Mouse (Mus musculus) forebrain, embryonic 13.5 days (tissue): ENCODE measurements at regions not wholly inside any gene's neighbourhood (a gene's known extent, or its start where the extent isn't known, plus 50 kb on each side); places are given as distances from the start of the nearest gene placed in this dataset.

Experiments
- ATAC-seq: fragments of 200-750 bp; cut with Nextera tagmentation; 2 replicates; pipeline ENCODE4 v1.8.0; 2017
- H3K27ac ChIP-seq: fragments of 300-500 bp; sonication (generic); 2 replicates; pipeline ENCODE4 v1.5.1; 2015; ENCODE audit warnings: inconsistent platforms, mild to moderate bottlenecking, moderate library complexity
- H3K27me3 ChIP-seq: fragments of 300-500 bp; sonication (generic); 2 replicates; pipeline ENCODE4 v1.6.1; 2015; ENCODE audit warnings: mild to moderate bottlenecking, inconsistent platforms
- H3K36me3 ChIP-seq: fragments of 300-500 bp; sonication (generic); 2 replicates; pipeline ENCODE4 v1.6.1; 2015; ENCODE audit warnings: mild to moderate bottlenecking, inconsistent platforms; ENCODE audit not compliant: poor library complexity, severe bottlenecking
- H3K4me1 ChIP-seq: fragments of 300-500 bp; sonication (generic); 2 replicates; pipeline ENCODE4 v1.6.1; 2015; ENCODE audit warnings: inconsistent platforms
- H3K4me2 ChIP-seq: fragments of 300-500 bp; sonication (generic); 2 replicates; pipeline ENCODE4 v1.6.1; 2015; ENCODE audit warnings: inconsistent platforms, mild to moderate bottlenecking, moderate library complexity
- H3K4me3 ChIP-seq: fragments of 300-500 bp; sonication (generic); 2 replicates; pipeline ENCODE4 v1.5.1; 2015; ENCODE audit warnings: mild to moderate bottlenecking, inconsistent platforms
- H3K9ac ChIP-seq: fragments of 300-500 bp; sonication (generic); 2 replicates; pipeline ENCODE4 v1.6.1; 2015; ENCODE audit warnings: mild to moderate bottlenecking, inconsistent platforms
- H3K9me3 ChIP-seq: fragments of 300-500 bp; sonication (generic); replicated peaks from 2 replicates; pipeline ENCODE4 v1.6.1; 2016; ENCODE audit warnings: inconsistent platforms
- WGBS: fragments of 180-500 bp; shearing (Covaris S2); methylation state at CpG from one replicate; pipeline ENCODE4 v1.1.7; 2015; 5-methylcytosine and 5-hydroxymethylcytosine counted together

- Histone ChIP-seq H3K36me3 (no peaks in the 10 kb centered on the region), H3K4me2 (no peak overlapping the region), H3K27ac (no peak overlapping the region), H3K9ac (no peak overlapping the region), H3K27me3 (no peaks in the 10 kb centered on the region), H3K4me3 (no peak overlapping the region), H3K4me1 (peaks cover 5% of the 10 kb centered on the region; the same call in 1 of the 2 replicates), H3K9me3 (no peaks in the 10 kb centered on the region)
- ATAC-seq = no peak
- 53% methylated on average over 5 of the region's 5 CpGs for WGBS
Measured at GRCm38 (mm10) chr4:124542696-124543095, 67.9 kb downstream of the 3100002H09Rik start.

- Histone ChIP-seq H3K4me2 (no peak overlapping the region), H3K4me1 (peaks cover 5% of the 10 kb centered on the region; the same call in 1 of the 2 replicates), H3K36me3 (no peaks in the 10 kb centered on the region), H3K9ac (no peak overlapping the region), H3K27me3 (no peaks in the 10 kb centered on the region), H3K9me3 (no peaks in the 10 kb centered on the region), H3K4me3 (no peak overlapping the region), H3K27ac (no peak overlapping the region)
- ATAC-seq = no peak
- WGBS = 88% methylated on average over 5 of the region's 5 CpGs
Measured at GRCm38 (mm10) chr4:124538471-124538870, 72.1 kb downstream of the 3100002H09Rik start.

- H3K9me3 ChIP-seq = no peaks in the 10 kb centered on the region
- H3K4me1 ChIP-seq = peaks cover 4% of the 10 kb centered on the region; the same call in 1 of the 2 replicates
- H3K9ac ChIP-seq = no peak overlapping the region
- H3K27ac ChIP-seq = no peak overlapping the region
- H3K4me3 ChIP-seq = no peak overlapping the region
- no peak overlapping the region for H3K4me2 ChIP-seq
- 57% methylated on average over 5 of the region's 5 CpGs for WGBS
- no peaks in the 10 kb centered on the region for H3K27me3 ChIP-seq
- H3K36me3 ChIP-seq = no peaks in the 10 kb centered on the region
- no peak for ATAC-seq
Measured at GRCm38 (mm10) chr4:124537681-124538080, 72.9 kb downstream of the 3100002H09Rik start.

GRCm38 (mm10) chr4:124533614-124534013 lies 77.0 kb downstream of the 3100002H09Rik start:
- Histone ChIP-seq H3K27me3 (0 out of 2 replicates have a peak, but pooled peaks cover 1% of the 10 kb centered on the region), H3K4me3 (no peak overlapping the region), H3K27ac (no peak overlapping the region), H3K36me3 (no peaks in the 10 kb centered on the region), H3K9ac (no peak overlapping the region), H3K4me2 (no peak overlapping the region), H3K9me3 (no peaks in the 10 kb centered on the region), H3K4me1 (peaks cover 4% of the 10 kb centered on the region; the same call in 1 of the 2 replicates)
- ATAC-seq = no peak
- 78% methylated on average over 6 of the region's 6 CpGs for WGBS

- Histone ChIP-seq H3K4me2 (no peak overlapping the region), H3K9me3 (no peaks in the 10 kb centered on the region), H3K27ac (no peak overlapping the region), H3K4me3 (no peak overlapping the region), H3K36me3 (no peaks in the 10 kb centered on the region), H3K4me1 (peaks cover 15% of the 10 kb centered on the region), H3K9ac (no peak overlapping the region), H3K27me3 (peaks cover 12% of the 10 kb centered on the region)
- 81% methylated on average over 9 of the region's 9 CpGs for WGBS
- no peak for ATAC-seq
Measured at GRCm38 (mm10) chr4:124530596-124530995, 80.0 kb downstream of the 3100002H09Rik start.

- peaks cover 23% of the 10 kb centered on the region for H3K27me3 ChIP-seq
- 21% methylated on average over 10 of the region's 10 CpGs for WGBS
- no peaks in the 10 kb centered on the region for H3K36me3 ChIP-seq
- H3K4me3 ChIP-seq = no peak overlapping the region
- no peaks in the 10 kb centered on the region for H3K9me3 ChIP-seq
- H3K4me2 ChIP-seq = no peak overlapping the region
- ATAC-seq = no peak
- no peak overlapping the region for H3K27ac ChIP-seq
- H3K4me1 ChIP-seq = peaks cover 15% of the 10 kb centered on the region
- H3K9ac ChIP-seq = peak overlapping the region; percentile 32; the same call in 1 of the 2 replicates
Measured at GRCm38 (mm10) chr4:124526822-124527221, 83.8 kb downstream of the 3100002H09Rik start.

- Histone ChIP-seq H3K36me3 (no peaks in the 10 kb centered on the region), H3K9ac (no peak overlapping the region), H3K27me3 (peaks cover 26% of the 10 kb centered on the region), H3K4me2 (no peak overlapping the region), H3K4me1 (peaks cover 15% of the 10 kb centered on the region), H3K4me3 (no peak overlapping the region), H3K9me3 (no peaks in the 10 kb centered on the region), H3K27ac (no peak overlapping the region)
- ATAC-seq = no peak
- WGBS = 51% methylated on average over 9 of the region's 9 CpGs
Measured at GRCm38 (mm10) chr4:124526362-124526761, 84.2 kb downstream of the 3100002H09Rik start.

GRCm38 (mm10) chr4:124520309-124520708 lies 90.3 kb downstream of the 3100002H09Rik start:
- no peak overlapping the region for H3K4me2 ChIP-seq
- peaks cover 12% of the 10 kb centered on the region; the same call in 1 of the 2 replicates for H3K27me3 ChIP-seq
- H3K9me3 ChIP-seq = no peaks in the 10 kb centered on the region
- no peak overlapping the region for H3K27ac ChIP-seq
- no peak for ATAC-seq
- no peaks in the 10 kb centered on the region for H3K36me3 ChIP-seq
- no peak overlapping the region for H3K4me3 ChIP-seq
- no peak overlapping the region for H3K9ac ChIP-seq
- 68% methylated on average over 9 of the region's 9 CpGs for WGBS
- H3K4me1 ChIP-seq = peaks cover 6% of the 10 kb centered on the region; the same call in 1 of the 2 replicates

- ATAC-seq = no peak; the same call in 1 of the 2 replicates
- Histone ChIP-seq H3K27ac (no peak overlapping the region), H3K4me2 (no peak overlapping the region), H3K4me3 (no peak overlapping the region), H3K9me3 (no peaks in the 10 kb centered on the region), H3K4me1 (peaks cover 5% of the 10 kb centered on the region), H3K36me3 (no peaks in the 10 kb centered on the region), H3K9ac (no peak overlapping the region), H3K27me3 (no peaks in the 10 kb centered on the region; the same call in 1 of the 2 replicates)
- 60% methylated on average over 16 of the region's 16 CpGs for WGBS
Measured at GRCm38 (mm10) chr4:124511761-124512160, 98.8 kb downstream of the 3100002H09Rik start.

GRCm38 (mm10) chr4:124510816-124511215 lies 99.8 kb downstream of the 3100002H09Rik start:
- H3K27ac ChIP-seq = no peak overlapping the region
- no peak overlapping the region for H3K4me3 ChIP-seq
- 95% methylated on average over 3 of the region's 3 CpGs for whole genome bisulfite sequencing
- H3K27me3 ChIP-seq = peaks cover 3% of the 10 kb centered on the region; the same call in 1 of the 2 replicates
- H3K36me3 ChIP-seq = no peaks in the 10 kb centered on the region
- no peak overlapping the region for H3K9ac ChIP-seq
- H3K4me2 ChIP-seq = no peak overlapping the region
- no peak for ATAC-seq
- no peaks in the 10 kb centered on the region for H3K9me3 ChIP-seq
- H3K4me1 ChIP-seq = peaks cover 14% of the 10 kb centered on the region

GRCm38 (mm10) chr4:124509695-124510094 lies 100.9 kb downstream of the 3100002H09Rik start:
- ATAC-seq = no peak
- H3K4me1 ChIP-seq = peaks cover 16% of the 10 kb centered on the region
- no peak overlapping the region for H3K27ac ChIP-seq
- no peak overlapping the region for H3K4me2 ChIP-seq
- H3K4me3 ChIP-seq = no peak overlapping the region
- 70% methylated on average over 5 of the region's 5 CpGs for WGBS
- no peak overlapping the region for H3K9ac ChIP-seq
- H3K9me3 ChIP-seq = no peaks in the 10 kb centered on the region
- H3K27me3 ChIP-seq = peaks cover 3% of the 10 kb centered on the region; the same call in 1 of the 2 replicates
- H3K36me3 ChIP-seq = no peaks in the 10 kb centered on the region

- Histone ChIP-seq H3K36me3 (no peaks in the 10 kb centered on the region), H3K9me3 (no peaks in the 10 kb centered on the region), H3K27ac (peak overlapping the region; percentile 19; the same call in 1 of the 2 replicates), H3K27me3 (peaks cover 3% of the 10 kb centered on the region; the same call in 1 of the 2 replicates), H3K4me3 (no peak overlapping the region), H3K9ac (peak overlapping the region; percentile 18; the same call in 1 of the 2 replicates), H3K4me1 (peaks cover 16% of the 10 kb centered on the region), H3K4me2 (no peak overlapping the region)
- 42% methylated on average over 10 of the region's 10 CpGs for WGBS
- ATAC-seq = peak; percentile 53
Measured at GRCm38 (mm10) chr4:124506083-124506647, 104.4 kb downstream of the 3100002H09Rik start.

- Histone ChIP-seq H3K4me1 (peaks cover 21% of the 10 kb centered on the region), H3K9ac (no peak overlapping the region), H3K9me3 (no peaks in the 10 kb centered on the region), H3K4me2 (no peak overlapping the region), H3K27me3 (0 out of 2 replicates have a peak, but pooled peaks cover 3% of the 10 kb centered on the region), H3K36me3 (no peaks in the 10 kb centered on the region), H3K27ac (no peak overlapping the region), H3K4me3 (no peak overlapping the region)
- 75% methylated on average over 5 of the region's 5 CpGs for WGBS
- ATAC-seq = no peak
Measured at GRCm38 (mm10) chr4:124501785-124502184, 108.8 kb downstream of the 3100002H09Rik start.
